In the genomic region with DNA sequence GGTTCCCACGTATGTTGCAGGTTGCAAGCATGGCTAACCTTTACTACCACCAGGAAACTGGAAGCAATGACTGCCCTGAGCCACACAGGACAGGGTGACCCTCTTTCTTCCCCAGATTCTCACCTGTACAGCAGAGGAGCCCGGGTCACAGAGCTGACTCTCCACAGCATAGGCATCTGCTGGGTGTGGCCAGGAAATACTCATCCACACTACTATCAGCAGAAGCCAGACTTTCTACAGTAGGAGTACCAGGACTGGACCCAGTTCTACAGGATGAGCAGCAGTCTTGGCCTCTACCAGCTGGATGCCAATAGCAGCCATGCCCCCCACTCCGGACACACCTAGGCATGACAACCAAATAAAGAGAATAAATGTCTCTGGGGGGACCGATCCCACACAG, we compare ENCODE assay signal across 15 mouse cellular contexts. TPM values are rescaled to one million over a fixed set of nuclear protein-coding genes. Genes with fewer than 3 reads are reported as not detected.
DNase-seq lines count a peak whose midpoint lies in the region; ATAC-seq lines count a peak whose summit lies in the region.
"Had no signal": no experiment of that assay in that cellular context is flagged by ENCODE, and none has a peak within 500 bp of the region (broad histone marks: within the 10 kb centered on the region; RNA-seq: fewer than 3 reads in every experiment).

No protein-coding gene starts in this region.

- ATAC-seq in heart, embryonic 11.5 days (replicated peaks; ENCODE audit: insufficient number of reproducible peaks, low FRiP score, low TSS enrichment), result peak; percentile 70
- ATAC-seq in megakaryocyte, adult 5-6 weeks (ENCODE audit: poor library complexity, severe bottlenecking), result no peak
- ATAC-seq in liver, embryonic 12.5 days, result peak; percentile 89
- peak; percentile 48; the same call in 1 of the 2 replicates for ATAC-seq in stomach, embryonic 16.5 days (ENCODE audit: insufficient read depth, low FRiP score)
- ATAC-seq in neural tube, embryonic 15.5 days (ENCODE audit: low FRiP score), result no peak
- ATAC-seq: activated CD4-positive, CD25-positive, alpha-beta regulatory T cell, adult 4 months had no signal

- 81% methylated on average over 4 of the region's 4 CpGs for WGBS in heart, embryonic 11.5 days (ENCODE audit: insufficient replicate concordance)
- 42% methylated on average over 4 of the region's 4 CpGs for WGBS in liver, embryonic 12.5 days (ENCODE audit: insufficient replicate concordance)
- 86% methylated on average over 4 of the region's 4 CpGs for WGBS in stomach, embryonic 16.5 days
- WGBS in neural tube, embryonic 15.5 days, result 89% methylated on average over 4 of the region's 4 CpGs

- H3K9me3 ChIP-seq in heart, embryonic 11.5 days (replicated peaks; ENCODE audit: control insufficient read depth, low read length), result no peaks in the 10 kb centered on the region
- no peaks in the 10 kb centered on the region for H3K9me3 ChIP-seq in megakaryocyte, embryonic 14.5 days
- no peaks in the 10 kb centered on the region for H3K9me3 ChIP-seq in liver, embryonic 12.5 days (replicated peaks)
- no peaks in the 10 kb centered on the region for H3K9me3 ChIP-seq in stomach, embryonic 16.5 days (replicated peaks; ENCODE audit: control insufficient read depth, low read length)
- H3K9me3 ChIP-seq in neural tube, embryonic 15.5 days (replicated peaks), result no peaks in the 10 kb centered on the region

- no peak for DNase-seq in heart, postnatal 4 days
- DNase-seq in cerebellum, postnatal 4 days (ENCODE audit: low spot score in 2 of 2), result no peak
- DNase-seq: adrenal gland, postnatal 36 days; cerebellum, postnatal 25 days; midbrain, embryonic 14.5 days; right cerebral cortex, postnatal 25 days had no signal

- peak overlapping the region; percentile 54; the same call in 1 of the 2 replicates for H3K27ac ChIP-seq in heart, embryonic 11.5 days (ENCODE audit: low read depth, low read length)
- peak overlapping the region; percentile 97 for H3K27ac ChIP-seq in liver, embryonic 12.5 days
- H3K27ac ChIP-seq in stomach, embryonic 16.5 days (ENCODE audit: low read length), result no peak overlapping the region
- no peak overlapping the region for H3K27ac ChIP-seq in neural tube, embryonic 15.5 days (replicated peaks)
- H3K27ac ChIP-seq: layer of hippocampus, adult 2 months had no signal

- peaks cover 28% of the 10 kb centered on the region for H3K4me1 ChIP-seq in heart, embryonic 11.5 days (ENCODE audit: control insufficient read depth, insufficient read depth, low read length)
- peaks cover 97% of the 10 kb centered on the region for H3K4me1 ChIP-seq in megakaryocyte, embryonic 14.5 days
- peaks cover 95% of the 10 kb centered on the region for H3K4me1 ChIP-seq in liver, embryonic 12.5 days
- peaks cover 11% of the 10 kb centered on the region for H3K4me1 ChIP-seq in stomach, embryonic 16.5 days (ENCODE audit: control insufficient read depth, insufficient read depth, low read length)
- H3K4me1 ChIP-seq in neural tube, embryonic 15.5 days, result peaks cover 15% of the 10 kb centered on the region; the same call in 1 of the 2 replicates

- no peaks in the 10 kb centered on the region for H3K36me3 ChIP-seq in heart, embryonic 11.5 days (ENCODE audit: control insufficient read depth, insufficient read depth, low read length)
- peaks cover 89% of the 10 kb centered on the region for H3K36me3 ChIP-seq in megakaryocyte, embryonic 14.5 days (replicated peaks; ENCODE audit: low read length)
- peaks cover 76% of the 10 kb centered on the region for H3K36me3 ChIP-seq in liver, embryonic 12.5 days
- no peaks in the 10 kb centered on the region for H3K36me3 ChIP-seq in stomach, embryonic 16.5 days (ENCODE audit: control insufficient read depth, insufficient read depth, low read length)
- no peaks in the 10 kb centered on the region for H3K36me3 ChIP-seq in neural tube, embryonic 15.5 days

- no peak overlapping the region for H3K4me3 ChIP-seq in heart, embryonic 11.5 days (ENCODE audit: low read depth, low read length)
- H3K4me3 ChIP-seq in megakaryocyte, embryonic 14.5 days (replicated peaks), result peak overlapping the region; percentile 70
- H3K4me3 ChIP-seq in liver, embryonic 12.5 days, result peak overlapping the region; percentile 37
- H3K4me3 ChIP-seq in stomach, embryonic 16.5 days (replicated peaks; ENCODE audit: low read length), result no peak overlapping the region
- no peak overlapping the region for H3K4me3 ChIP-seq in neural tube, embryonic 15.5 days (replicated peaks)
- H3K4me3 ChIP-seq: layer of hippocampus, adult 2 months had no signal

- no peak overlapping the region for H3K9ac ChIP-seq in heart, embryonic 11.5 days (ENCODE audit: low read depth, low read length)
- H3K9ac ChIP-seq in liver, embryonic 12.5 days, result peak overlapping the region; percentile 68
- no peak overlapping the region for H3K9ac ChIP-seq in stomach, embryonic 16.5 days (ENCODE audit: low read length)
- no peak overlapping the region for H3K9ac ChIP-seq in neural tube, embryonic 15.5 days (replicated peaks)

- no peaks in the 10 kb centered on the region for H3K27me3 ChIP-seq in heart, embryonic 11.5 days (ENCODE audit: control insufficient read depth, insufficient read depth, low read length)
- H3K27me3 ChIP-seq in megakaryocyte, embryonic 14.5 days (replicated peaks), result no peaks in the 10 kb centered on the region
- no peaks in the 10 kb centered on the region for H3K27me3 ChIP-seq in liver, embryonic 12.5 days (replicated peaks)
- H3K27me3 ChIP-seq in stomach, embryonic 16.5 days (ENCODE audit: control insufficient read depth, insufficient read depth, low read length), result no peaks in the 10 kb centered on the region
- no peaks in the 10 kb centered on the region for H3K27me3 ChIP-seq in neural tube, embryonic 15.5 days (replicated peaks)
- H3K27me3 ChIP-seq: CH12.LX had no signal

- H3K4me2 ChIP-seq in heart, embryonic 11.5 days, result peak overlapping the region; percentile 24; the same call in 1 of the 2 replicates
- H3K4me2 ChIP-seq in liver, embryonic 12.5 days, result peak overlapping the region; percentile 66
- H3K4me2 ChIP-seq in stomach, embryonic 16.5 days (ENCODE audit: low read depth, low read length), result no peak overlapping the region
- no peak overlapping the region for H3K4me2 ChIP-seq in neural tube, embryonic 15.5 days

RNA-seq across cellular contexts. Expression of a gene that starts 15.4 kb away (rescaled TPM):
- 7.3 and 8.1 TPM in 2 replicates for polyA plus RNA-seq in heart, embryonic 11.5 days (2014; fragmentation: Nextera tagmentation; extraction: Ambion mirVana)
- total RNA-seq in heart, postnatal 4 days (2021), result 10 to 100 TPM in 1 of 2 experiments, 1 to 10 TPM in 1; 8.2 to 10.6 TPM
- polyA plus RNA-seq in megakaryocyte, embryonic 14.5 days (2012; ENCODE audit: insufficient read depth, low replicate concordance), result 33.9 and 61.7 TPM in 2 replicates
- total RNA-seq in megakaryocyte, adult 5-6 weeks (2015), result 0.65 and 1.0 TPM in 2 replicates
- total RNA-seq in megakaryocyte, adult 5-6 weeks (2017), result 0.22 and 2.7 TPM in 2 replicates
- 12.8 and 13.8 TPM in 2 replicates for polyA plus RNA-seq in liver, embryonic 12.5 days (2016; fragmentation: Nextera tagmentation; extraction: Ambion mirVana)
- polyA plus RNA-seq in stomach, embryonic 16.5 days (2015; fragmentation: Nextera tagmentation; extraction: Ambion mirVana), result 3.1 and 3.6 TPM in 2 replicates
- 13.9 and 15.6 TPM in 2 replicates for polyA plus RNA-seq in neural tube, embryonic 15.5 days (2015; fragmentation: Nextera tagmentation; extraction: Ambion mirVana)

Comparison
In these comparisons a context has a peak if more than half of its experiments do, and no peak if none do; other contexts are left out.
1. ATAC-seq: peak in heart, embryonic 11.5 days (single experiment), liver, embryonic 12.5 days (single experiment) and stomach, embryonic 16.5 days (single experiment); none in megakaryocyte, adult 5-6 weeks (single experiment) and neural tube, embryonic 15.5 days (single experiment).
2. H3K27ac ChIP-seq: peak in heart, embryonic 11.5 days (single experiment) and liver, embryonic 12.5 days (single experiment); none in stomach, embryonic 16.5 days (single experiment) and neural tube, embryonic 15.5 days (single experiment).
3. H3K4me2 ChIP-seq: peak in heart, embryonic 11.5 days (single experiment) and liver, embryonic 12.5 days (single experiment); none in stomach, embryonic 16.5 days (single experiment) and neural tube, embryonic 15.5 days (single experiment).
4. H3K4me3 ChIP-seq: peak in megakaryocyte, embryonic 14.5 days (single experiment) and liver, embryonic 12.5 days (single experiment); none in heart, embryonic 11.5 days (single experiment), stomach, embryonic 16.5 days (single experiment) and neural tube, embryonic 15.5 days (single experiment).